Comparison of ENCODE assay signal across 22 mouse cellular contexts in the genomic region with DNA sequence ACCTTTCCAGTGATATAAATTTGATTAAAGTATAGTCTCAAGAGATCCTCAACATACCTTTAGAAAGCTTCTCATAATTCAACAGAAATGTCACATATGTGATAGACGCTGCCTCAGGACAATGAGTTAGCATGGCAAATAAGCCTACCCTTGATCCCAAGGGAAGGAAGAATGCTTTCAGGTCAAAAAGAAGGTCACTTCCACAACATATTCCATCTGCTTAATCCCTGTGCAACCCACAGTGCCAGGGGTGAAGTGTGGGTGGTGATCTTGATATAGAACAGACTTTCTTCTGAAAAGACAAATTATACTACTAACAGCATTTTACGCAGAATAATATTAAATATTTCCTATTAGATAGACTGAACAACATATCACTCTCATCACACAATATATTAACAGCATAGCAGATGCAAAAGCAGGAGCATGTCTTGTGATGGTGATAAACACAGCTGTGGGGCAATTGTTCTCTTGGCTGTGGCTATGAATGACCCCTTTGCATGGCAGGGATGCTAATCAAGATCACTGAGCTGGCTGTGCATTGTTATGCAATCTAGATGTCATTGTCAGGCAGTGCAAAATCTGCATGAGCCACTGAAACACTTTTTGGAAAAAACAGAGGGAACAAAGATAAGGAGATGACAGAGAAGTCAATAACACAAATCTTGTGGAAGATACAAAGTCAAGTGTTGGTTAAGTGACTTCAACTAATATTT.
DNase-seq lines count a peak whose midpoint lies in the region; ATAC-seq and TF ChIP-seq lines count a peak whose summit lies in the region.
"Had no signal": no experiment of that assay in that cellular context is flagged by ENCODE, and none has a peak within 500 bp of the region (broad histone marks: within the 10 kb centered on the region; RNA-seq: fewer than 3 reads in every experiment).

No protein-coding gene starts in this region.

- no peak overlapping the region for H3K9ac ChIP-seq in hindbrain, embryonic 12.5 days
- no peak overlapping the region for H3K9ac ChIP-seq in hindbrain, embryonic 16.5 days (ENCODE audit: low read depth, low read length)
- no peak overlapping the region for H3K9ac ChIP-seq in ES-E14 (ENCODE audit: insufficient read depth, low read depth, low read length, poor library complexity, severe bottlenecking)
- H3K9ac ChIP-seq: embryonic facial prominence, embryonic 12.5 days; heart, embryonic 15.5 days; hindbrain, embryonic 15.5 days; liver, embryonic 15.5 days; stomach, embryonic 15.5 days had no signal

- H3K4me1 ChIP-seq in hindbrain, embryonic 12.5 days: 0 out of 2 replicates have a peak, but pooled peaks cover 4% of the 10 kb centered on the region
- H3K4me1 ChIP-seq in hindbrain, embryonic 16.5 days (ENCODE audit: control insufficient read depth, insufficient read depth, low read depth, low read length): no peaks in the 10 kb centered on the region
- H3K4me1 ChIP-seq in ES-E14 (ENCODE audit: control insufficient read depth in 2 of 2, insufficient read depth in 2 of 2, low read length in 2 of 2, poor library complexity in 1 of 2): no peaks in the 10 kb centered on the region; a peak in 1 of 4 replicates
- H3K4me1 ChIP-seq: embryonic facial prominence, embryonic 12.5 days; heart, embryonic 15.5 days; hindbrain, embryonic 15.5 days; liver, embryonic 15.5 days; stomach, embryonic 15.5 days had no signal

- no peaks in the 10 kb centered on the region for H3K9me3 ChIP-seq in hindbrain, embryonic 12.5 days (replicated peaks)
- H3K9me3 ChIP-seq in hindbrain, embryonic 16.5 days (ENCODE audit: control insufficient read depth, low read length): no peaks in the 10 kb centered on the region
- no peaks in the 10 kb centered on the region for H3K9me3 ChIP-seq in ES-E14 (ENCODE audit: control insufficient read depth, insufficient read depth, low read depth, low read length)
- H3K9me3 ChIP-seq: embryonic facial prominence, embryonic 12.5 days; heart, embryonic 15.5 days; hindbrain, embryonic 15.5 days; liver, embryonic 15.5 days; stomach, embryonic 15.5 days had no signal

- no peaks in the 10 kb centered on the region for H3K36me3 ChIP-seq in hindbrain, embryonic 12.5 days
- no peaks in the 10 kb centered on the region for H3K36me3 ChIP-seq in hindbrain, embryonic 16.5 days (ENCODE audit: control insufficient read depth, insufficient read depth, low read length)
- H3K36me3 ChIP-seq in ES-E14 (ENCODE audit: control insufficient read depth, insufficient read depth, low read length, poor library complexity, severe bottlenecking): no peaks in the 10 kb centered on the region
- H3K36me3 ChIP-seq: embryonic facial prominence, embryonic 12.5 days; heart, embryonic 15.5 days; hindbrain, embryonic 15.5 days; liver, embryonic 15.5 days; stomach, embryonic 15.5 days had no signal

- H3K27me3 ChIP-seq in hindbrain, embryonic 12.5 days: no peaks in the 10 kb centered on the region
- H3K27me3 ChIP-seq in hindbrain, embryonic 16.5 days (replicated peaks; ENCODE audit: control insufficient read depth, insufficient read depth, low read length): no peaks in the 10 kb centered on the region
- H3K27me3 ChIP-seq: embryonic facial prominence, embryonic 12.5 days; heart, embryonic 15.5 days; hindbrain, embryonic 15.5 days; liver, embryonic 15.5 days; stomach, embryonic 15.5 days had no signal

- DNase-seq in ES-E14 (ENCODE audit: low read depth, low spot score): no peak
- peak; percentile 41 for DNase-seq in embryo, embryonic 10 days (ENCODE audit: low spot score)
- DNase-seq in forelimb bud, embryonic 11.5 days (ENCODE audit: low read depth, low spot score): peak; percentile 5
- DNase-seq in left cerebral cortex, postnatal 10 days (ENCODE audit: extremely low spot score in 1 of 2, low spot score in 2 of 2): no peak
- DNase-seq in left cerebral cortex, adult 11 months (ENCODE audit: low spot score): no peak
- DNase-seq: adrenal gland, adult 2 months; cerebellum, adult 11 months; cerebellum, postnatal 14 days; gastrocnemius, adult 2 months; heart, adult 11 months; kidney, adult 11 months; kidney, postnatal 14 days; lung, postnatal 14 days; thymus, adult 2 months had no signal

- H3K4me3 ChIP-seq in hindbrain, embryonic 12.5 days: no peak overlapping the region
- H3K4me3 ChIP-seq in hindbrain, embryonic 16.5 days (ENCODE audit: low read length): no peak overlapping the region
- H3K4me3 ChIP-seq in ES-E14 (ENCODE audit: insufficient read depth in 1 of 2, low read depth in 1 of 2, low read length in 2 of 2, poor library complexity in 1 of 2, severe bottlenecking in 1 of 2): no peak overlapping the region
- H3K4me3 ChIP-seq: embryonic facial prominence, embryonic 12.5 days; gastrocnemius, adult 2 months; heart, embryonic 15.5 days; hindbrain, embryonic 15.5 days; liver, embryonic 15.5 days; stomach, embryonic 15.5 days had no signal

- ATAC-seq in hindbrain, embryonic 12.5 days (ENCODE audit: low FRiP score): peak; percentile 73
- no peak for ATAC-seq in hindbrain, embryonic 16.5 days
- ATAC-seq: midbrain, embryonic 16.5 days had no signal

- WGBS in hindbrain, embryonic 12.5 days: 35% methylated on average over 2 of the region's 2 CpGs
- 50% methylated on average over 2 of the region's 2 CpGs for WGBS in hindbrain, embryonic 16.5 days

- H3K4me2 ChIP-seq in hindbrain, embryonic 12.5 days (replicated peaks): no peak overlapping the region
- H3K4me2 ChIP-seq in hindbrain, embryonic 16.5 days (ENCODE audit: low read length): no peak overlapping the region
- H3K4me2 ChIP-seq: embryonic facial prominence, embryonic 12.5 days; heart, embryonic 15.5 days; hindbrain, embryonic 15.5 days; liver, embryonic 15.5 days; stomach, embryonic 15.5 days had no signal

- in situ Hi-C loops in ES-E14 (cut with MboI; ENCODE audit: low sequenced_read_pairs in 2 of 2, unreplicated experiment in 2 of 2): no loop called here

- intact Hi-C loops in left cerebral cortex, postnatal 10 days (cut with DNase I): no loop called here

- peak overlapping the region; percentile 17; the same call in 1 of the 2 replicates for H3K27ac ChIP-seq in hindbrain, embryonic 12.5 days
- no peak overlapping the region for H3K27ac ChIP-seq in hindbrain, embryonic 16.5 days (ENCODE audit: low read depth, low read length)
- H3K27ac ChIP-seq in ES-E14 (ENCODE audit: insufficient read depth, low read depth, low read length, poor library complexity, severe bottlenecking): no peak overlapping the region
- H3K27ac ChIP-seq: embryonic facial prominence, embryonic 12.5 days; gastrocnemius, adult 2 months; heart, embryonic 15.5 days; hindbrain, embryonic 15.5 days; liver, embryonic 15.5 days; stomach, embryonic 15.5 days had no signal

TF ChIP-seq in ES-E14, 5 proteins besides CTCF, POLR2A, EP300 and RAD21:
- TF ChIP-seq CHD2 (IDR thresholded peaks at IDR 0.05; ENCODE audit: low read depth, low read length) (0 out of 2 replicates have a peak, but pooled peaks have one; percentile 15), HCFC1 (IDR thresholded peaks at IDR 0.05; ENCODE audit: borderline replicate concordance, insufficient read depth, low read length) (no peak), ZC3H11A (IDR thresholded peaks at IDR 0.05; ENCODE audit: borderline replicate concordance, low read depth, low read length) (no peak), ZNF384 (IDR thresholded peaks at IDR 0.05; ENCODE audit: low read depth, low read length) (no peak), MAFK (IDR thresholded peaks at IDR 0.05; ENCODE audit: insufficient read depth, low read depth, low read length) (no peak)

Comparison
In these comparisons a context has a peak if more than half of its experiments do, and no peak if none do; other contexts are left out.
1. DNase-seq: peak in embryo, embryonic 10 days (single experiment) and forelimb bud, embryonic 11.5 days (single experiment); none in ES-E14 (single experiment), left cerebral cortex, postnatal 10 days (0 of 2) and left cerebral cortex, adult 11 months (single experiment).